Mouse (Mus musculus) WW6 (cell line): ENCODE measurements around the gene Mvk.

Experiments
- DNase-seq: peaks from one replicate; pipeline ENCODE4 v3.0.0-alpha.2; 2013; ENCODE audit warnings: low read depth, low spot score

Mvk gene

GRCm38 (mm10) chr5:114443566-114444367 is at the start of gene Mvk, which contains the start of gene Mmab:
Gene Mvk (plus strand): TSS chr5:114444269.
Gene Mmab (minus strand): TSS chr5:114444060.
- peak; percentile 93 for DNase-seq

- DNase-seq: no peak
Observed at GRCm38 (mm10) chr5:114406592-114406991, 37.5 kb upstream of the Mvk start.

- no peak for DNase-seq
Observed at GRCm38 (mm10) chr5:114407269-114407668, 36.8 kb upstream of the Mvk start.

- no peak for DNase-seq
Observed at GRCm38 (mm10) chr5:114407810-114408209, 36.3 kb upstream of the Mvk start.

- no peak for DNase-seq
Observed at GRCm38 (mm10) chr5:114408846-114409245, 35.2 kb upstream of the Mvk start.

- DNase-seq: no peak
Observed at GRCm38 (mm10) chr5:114410429-114410828, 33.6 kb upstream of the Mvk start.

GRCm38 (mm10) chr5:114412361-114412998 is 31.6 kb upstream of the Mvk start:
- DNase-seq: no peak

- no peak for DNase-seq
Observed at GRCm38 (mm10) chr5:114413067-114413735, 30.9 kb upstream of the Mvk start.

- no peak for DNase-seq
Observed at GRCm38 (mm10) chr5:114415606-114416005, 28.5 kb upstream of the Mvk start.

GRCm38 (mm10) chr5:114416855-114417254 is 27.2 kb upstream of the Mvk start:
- no peak for DNase-seq

- no peak for DNase-seq
Observed at GRCm38 (mm10) chr5:114418541-114418940, 25.5 kb upstream of the Mvk start.

- no peak for DNase-seq
Observed at GRCm38 (mm10) chr5:114421561-114422298, 22.3 kb upstream of the Mvk start.

GRCm38 (mm10) chr5:114422591-114422990 is 21.5 kb upstream of the Mvk start:
- no peak for DNase-seq

GRCm38 (mm10) chr5:114423961-114424360 is 20.1 kb upstream of the Mvk start:
- DNase-seq: no peak

- no peak for DNase-seq
Observed at GRCm38 (mm10) chr5:114426732-114427131, 17.3 kb upstream of the Mvk start.

GRCm38 (mm10) chr5:114428621-114429020 is 15.4 kb upstream of the Mvk start:
- no peak for DNase-seq

- no peak for DNase-seq
Observed at GRCm38 (mm10) chr5:114429781-114430180, 14.3 kb upstream of the Mvk start.

GRCm38 (mm10) chr5:114434359-114434758 is 9.7 kb upstream of the Mvk start:
- DNase-seq: no peak

- no peak for DNase-seq
Observed at GRCm38 (mm10) chr5:114435588-114435987, 8.5 kb upstream of the Mvk start.

GRCm38 (mm10) chr5:114444368-114444692 is 261 bp downstream of the Mvk start:
- no peak for DNase-seq

GRCm38 (mm10) chr5:114449011-114449410 is 4.9 kb downstream of the Mvk start:
- no peak for DNase-seq

GRCm38 (mm10) chr5:114456287-114456686 is 12.2 kb downstream of the Mvk start:
- no peak for DNase-seq
